8 mouse cellular contexts compared by ENCODE assay signal in the genomic region with DNA sequence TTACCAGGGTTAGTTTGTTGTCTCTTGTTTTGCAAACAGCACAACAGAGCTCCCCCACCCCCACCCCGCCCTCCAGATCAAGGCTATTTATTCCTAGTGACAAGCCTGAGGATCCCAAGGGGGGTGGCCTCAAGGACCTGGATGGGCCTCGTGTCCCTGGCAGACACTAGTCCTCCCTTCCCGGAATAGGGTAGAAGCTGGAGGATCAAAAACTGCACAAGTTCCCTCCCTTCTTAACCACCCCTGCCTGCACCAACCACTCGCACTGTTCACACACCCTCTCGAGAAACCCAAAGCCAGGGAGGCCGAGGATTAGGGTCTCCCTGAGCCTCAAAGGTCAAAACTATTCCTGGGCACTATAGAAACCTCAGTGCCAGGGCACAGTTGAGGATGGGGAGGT. TPM values are rescaled to one million over a fixed set of nuclear protein-coding genes. Genes with fewer than 3 reads are reported as not detected.
DNase-seq lines count a peak whose midpoint lies in the region; ATAC-seq and TF ChIP-seq lines count a peak whose summit lies in the region.

No protein-coding gene starts in this region.

- intact Hi-C loops in left cerebral cortex, adult 2 months (cut with DNase I) = no loop called here

- H3K27me3 ChIP-seq in limb, embryonic 14.5 days (ENCODE audit: control insufficient read depth, insufficient read depth, low read length) = no peaks in the 10 kb centered on the region
- H3K27me3 ChIP-seq in stomach, embryonic 16.5 days (ENCODE audit: control insufficient read depth, insufficient read depth, low read length) = no peaks in the 10 kb centered on the region

- 10% methylated on average over 6 of the region's 6 CpGs for WGBS in limb, embryonic 14.5 days
- 24% methylated on average over 6 of the region's 6 CpGs for WGBS in stomach, embryonic 16.5 days

- peak overlapping the region; percentile 87 for H3K4me3 ChIP-seq in limb, embryonic 14.5 days (replicated peaks; ENCODE audit: low read length)
- peak overlapping the region; percentile 92 for H3K4me3 ChIP-seq in stomach, embryonic 16.5 days (replicated peaks; ENCODE audit: low read length)
- H3K4me3 ChIP-seq in left cerebral cortex, adult 2 months = no peak overlapping the region

- peak overlapping the region; percentile 88 for H3K27ac ChIP-seq in limb, embryonic 14.5 days (replicated peaks; ENCODE audit: low read depth, low read length)
- H3K27ac ChIP-seq in stomach, embryonic 16.5 days (ENCODE audit: low read length) = peak overlapping the region; percentile 95
- no peak overlapping the region for H3K27ac ChIP-seq in left cerebral cortex, adult 2 months

- H3K4me1 ChIP-seq in limb, embryonic 14.5 days (ENCODE audit: control insufficient read depth, insufficient read depth, low read length) = peaks cover 38% of the 10 kb centered on the region
- peaks cover 31% of the 10 kb centered on the region for H3K4me1 ChIP-seq in stomach, embryonic 16.5 days (ENCODE audit: control insufficient read depth, insufficient read depth, low read length)

- TF ChIP-seq CTCF in left cerebral cortex, adult 2 months (IDR thresholded peaks at IDR 0.05) = no peak

- H3K9me3 ChIP-seq in limb, embryonic 14.5 days (ENCODE audit: control insufficient read depth, low read length) = no peaks in the 10 kb centered on the region
- no peaks in the 10 kb centered on the region for H3K9me3 ChIP-seq in stomach, embryonic 16.5 days (replicated peaks; ENCODE audit: control insufficient read depth, low read length)

- H3K36me3 ChIP-seq in limb, embryonic 14.5 days (ENCODE audit: control insufficient read depth, insufficient read depth, low read length) = no peaks in the 10 kb centered on the region
- H3K36me3 ChIP-seq in stomach, embryonic 16.5 days (ENCODE audit: control insufficient read depth, insufficient read depth, low read length) = no peaks in the 10 kb centered on the region

- DNase-seq in adrenal gland, postnatal 14 days = peak; percentile 52
- DNase-seq in adrenal gland, postnatal 25 days = no peak
- DNase-seq in thymus, postnatal 14 days = peak; percentile 24
- no peak for DNase-seq in thymus, postnatal 25 days
- DNase-seq in limb, embryonic 14.5 days (ENCODE audit: low spot score) = no peak
- no peak for DNase-seq in left cerebral cortex, adult 2 months (ENCODE audit: extremely low spot score in 1 of 2, low spot score in 2 of 2)
- DNase-seq in urinary bladder, postnatal 14 days (ENCODE audit: low spot score) = no peak

- TF ChIP-seq POLR2A in limb, embryonic 14.5 days (IDR thresholded peaks at IDR 0.05; ENCODE audit: borderline replicate concordance, extremely low read depth, insufficient read depth, insufficient read length) = no peak

- no peak for ATAC-seq in limb, embryonic 14.5 days (ENCODE audit: low FRiP score, low read depth)
- no peak for ATAC-seq in stomach, embryonic 16.5 days (ENCODE audit: insufficient read depth, low FRiP score)

- peak overlapping the region; percentile 75 for H3K4me2 ChIP-seq in limb, embryonic 14.5 days (replicated peaks; ENCODE audit: low read depth, low read length, severe bottlenecking)
- H3K4me2 ChIP-seq in stomach, embryonic 16.5 days (ENCODE audit: low read depth, low read length) = peak overlapping the region; percentile 82

- H3K9ac ChIP-seq in limb, embryonic 14.5 days (ENCODE audit: low read depth, low read length, severe bottlenecking) = peak overlapping the region; percentile 43; the same call in 1 of the 2 replicates
- peak overlapping the region; percentile 97 for H3K9ac ChIP-seq in stomach, embryonic 16.5 days (ENCODE audit: low read length)

RNA-seq across cellular contexts. Expression of a gene that starts 0.7 kb away (rescaled TPM):
- total RNA-seq in adrenal gland, postnatal 14 days (2021) = 7.3 and 8.5 TPM in 2 replicates
- 6.7 and 8.7 TPM in 2 replicates for total RNA-seq in adrenal gland, postnatal 25 days (2021)
- polyA plus RNA-seq in limb, embryonic 14.5 days (2012; rRNA removed) = 30.6 and 43.7 TPM in 2 replicates
- 18.1 and 20.4 TPM in 2 replicates for polyA plus RNA-seq in limb, embryonic 14.5 days (2014; fragmentation: Nextera tagmentation; extraction: Ambion mirVana)
- polyA plus RNA-seq in stomach, embryonic 16.5 days (2015; fragmentation: Nextera tagmentation; extraction: Ambion mirVana) = 10.1 and 10.8 TPM in 2 replicates
- 1 to 10 TPM; 1.4 to 2.2 TPM for total RNA-seq in left cerebral cortex, adult 2 months (2021)

RNA-seq across cellular contexts. Expression of a gene that starts 6.4 kb away (rescaled TPM):
- 34.1 and 37.3 TPM in 2 replicates for total RNA-seq in adrenal gland, postnatal 14 days (2021)
- 38.1 and 43.0 TPM in 2 replicates for total RNA-seq in adrenal gland, postnatal 25 days (2021)
- 29.2 and 52.0 TPM in 2 replicates for polyA plus RNA-seq in limb, embryonic 14.5 days (2012; rRNA removed)
- polyA plus RNA-seq in limb, embryonic 14.5 days (2014; fragmentation: Nextera tagmentation; extraction: Ambion mirVana) = 59.4 and 61.1 TPM in 2 replicates
- 85.7 and 88.8 TPM in 2 replicates for polyA plus RNA-seq in stomach, embryonic 16.5 days (2015; fragmentation: Nextera tagmentation; extraction: Ambion mirVana)
- total RNA-seq in left cerebral cortex, adult 2 months (2021) = 10 to 100 TPM; 13.3 to 15.7 TPM

RNA-seq across cellular contexts. Expression of a gene that starts 14.8 kb away (rescaled TPM):
- total RNA-seq in adrenal gland, postnatal 14 days (2021) = 41.5 and 42.8 TPM in 2 replicates
- total RNA-seq in adrenal gland, postnatal 25 days (2021) = 40.2 and 46.8 TPM in 2 replicates
- 48.9 and 78.6 TPM in 2 replicates for polyA plus RNA-seq in limb, embryonic 14.5 days (2012; rRNA removed)
- polyA plus RNA-seq in limb, embryonic 14.5 days (2014; fragmentation: Nextera tagmentation; extraction: Ambion mirVana) = 122 and 128 TPM in 2 replicates
- 114 and 118 TPM in 2 replicates for polyA plus RNA-seq in stomach, embryonic 16.5 days (2015; fragmentation: Nextera tagmentation; extraction: Ambion mirVana)
- total RNA-seq in left cerebral cortex, adult 2 months (2021) = 10 to 100 TPM; 33.0 to 35.6 TPM

RNA-seq across cellular contexts. Expression of a gene that starts 41.9 kb away (rescaled TPM):
- 23.8 and 24.6 TPM in 2 replicates for total RNA-seq in adrenal gland, postnatal 14 days (2021)
- total RNA-seq in adrenal gland, postnatal 25 days (2021) = 20.9 and 24.8 TPM in 2 replicates
- polyA plus RNA-seq in limb, embryonic 14.5 days (2012; rRNA removed) = 44.3 and 47.9 TPM in 2 replicates
- 26.2 and 28.3 TPM in 2 replicates for polyA plus RNA-seq in limb, embryonic 14.5 days (2014; fragmentation: Nextera tagmentation; extraction: Ambion mirVana)
- 33.0 and 35.8 TPM in 2 replicates for polyA plus RNA-seq in stomach, embryonic 16.5 days (2015; fragmentation: Nextera tagmentation; extraction: Ambion mirVana)
- total RNA-seq in left cerebral cortex, adult 2 months (2021) = 10 to 100 TPM; 46.5 to 48.7 TPM

RNA-seq across cellular contexts. Expression of a gene that starts 43.2 kb away (rescaled TPM):
- 0.11 and 0.19 TPM in 2 replicates for total RNA-seq in adrenal gland, postnatal 14 days (2021)
- total RNA-seq in adrenal gland, postnatal 25 days (2021) = not detected in 2 replicates
- polyA plus RNA-seq in limb, embryonic 14.5 days (2012; rRNA removed) = 1.2 and 1.7 TPM in 2 replicates
- polyA plus RNA-seq in limb, embryonic 14.5 days (2014; fragmentation: Nextera tagmentation; extraction: Ambion mirVana) = 0.97 and 1.2 TPM in 2 replicates
- 0.13 and 0.14 TPM in 2 replicates for polyA plus RNA-seq in stomach, embryonic 16.5 days (2015; fragmentation: Nextera tagmentation; extraction: Ambion mirVana)
- 10 to 100 TPM; 16.9 to 18.8 TPM for total RNA-seq in left cerebral cortex, adult 2 months (2021)

Comparison
In these comparisons a context has a peak if more than half of its experiments do, and no peak if none do; other contexts are left out.
1. DNase-seq: peak in adrenal gland, postnatal 14 days (single experiment) and thymus, postnatal 14 days (single experiment); none in adrenal gland, postnatal 25 days (single experiment), thymus, postnatal 25 days (single experiment), limb, embryonic 14.5 days (single experiment), left cerebral cortex, adult 2 months (0 of 2) and urinary bladder, postnatal 14 days (single experiment).